Mouse (Mus musculus) B cell, adult 2 months (primary cell): ENCODE measurements around the gene Dusp5.

ENCODE experiments used
- DNase-seq, 2 experiments: peaks; one replicate each; pipeline ENCODE4 v3.0.0; 2022

The Dusp5 gene

DNA sequence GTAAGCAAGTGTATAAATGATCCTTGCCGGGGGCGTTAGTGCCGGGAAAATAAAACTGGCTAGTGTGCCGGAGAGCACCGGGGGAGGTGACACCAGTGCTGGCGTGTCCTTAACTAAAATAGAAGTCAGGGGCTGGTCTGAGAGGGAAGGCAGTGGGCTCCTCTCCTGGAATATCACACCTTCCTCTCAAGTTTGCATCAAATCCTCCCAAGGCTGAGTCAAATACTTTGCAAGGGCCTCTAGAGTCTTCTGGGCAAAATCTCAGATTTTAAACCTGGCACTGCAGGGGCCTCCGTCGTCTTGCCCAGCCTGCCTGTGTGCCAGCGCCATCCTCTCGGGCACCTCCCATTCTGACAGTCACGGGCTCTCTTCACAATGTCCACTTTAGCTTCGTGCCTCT lies 22.1 kb downstream of the Dusp5 start:
- no peak for DNase-seq

DNA sequence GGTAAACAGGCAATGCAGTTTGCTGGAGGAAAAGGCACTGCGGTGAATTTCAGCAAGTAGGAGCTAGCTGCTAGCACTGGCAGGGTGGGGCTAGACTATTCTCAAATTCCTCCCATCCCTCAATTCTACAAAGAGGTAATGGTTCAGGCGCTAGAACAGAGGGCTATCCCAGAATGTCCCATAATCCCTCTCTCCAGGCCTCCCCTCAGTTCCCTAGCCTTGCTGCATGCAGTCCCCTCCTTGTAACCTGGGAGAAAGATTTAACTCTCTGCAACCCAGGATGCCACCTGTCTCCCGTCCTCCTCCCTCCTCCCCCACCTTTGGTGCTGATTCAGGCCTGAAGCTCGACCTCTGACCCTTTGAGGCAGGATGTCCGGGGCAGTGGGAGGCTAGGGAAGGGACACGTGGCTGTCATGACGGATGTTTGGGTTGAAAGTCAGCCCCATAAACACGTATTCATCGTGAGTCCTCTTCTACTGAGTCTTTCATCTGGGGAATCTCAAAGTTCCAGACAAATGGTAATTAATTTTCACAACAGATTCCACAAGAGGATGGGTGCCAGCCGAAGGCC lies 23.4 kb downstream of the Dusp5 start:
- DNase-seq, result no peak

DNA sequence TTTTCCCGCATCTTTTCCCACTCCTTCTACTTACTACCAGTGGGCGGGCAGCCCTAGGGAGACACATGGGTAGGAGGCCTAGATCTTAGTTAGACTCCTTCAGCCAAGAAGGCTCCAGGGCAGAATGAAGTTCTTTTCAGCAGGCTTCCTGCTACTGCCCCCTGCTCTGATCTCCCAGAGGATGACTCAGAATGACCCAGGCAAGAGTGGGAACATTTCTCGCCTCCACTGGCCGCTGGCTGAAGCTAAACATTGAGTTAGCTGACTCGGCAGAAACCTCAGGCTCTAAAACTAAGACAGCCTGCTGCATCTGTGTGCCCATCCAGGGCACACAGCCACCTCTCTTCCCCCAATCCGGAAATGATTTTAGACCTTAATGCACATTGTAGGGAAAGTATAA lies 23.9 kb downstream of the Dusp5 start:
- no peak for DNase-seq

DNA sequence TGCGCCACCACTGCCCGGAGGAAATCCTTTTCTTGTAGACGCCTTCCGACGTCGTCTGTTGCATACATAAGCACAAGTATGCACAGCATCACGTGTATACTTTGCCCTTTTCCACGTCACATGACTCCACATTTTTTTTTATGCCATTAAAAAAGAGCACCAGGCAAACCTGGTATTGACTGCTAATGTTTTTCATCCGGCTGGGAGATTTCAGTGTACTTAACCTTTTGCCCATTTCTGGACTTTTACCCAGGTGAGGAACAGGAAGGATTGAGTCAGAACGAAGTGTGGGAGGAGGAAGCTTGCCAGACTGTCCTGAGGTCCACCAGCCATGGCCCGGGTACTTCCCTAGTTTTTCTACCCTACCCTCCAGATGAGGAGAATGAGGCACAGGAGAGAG lies 25.5 kb downstream of the Dusp5 start:
- DNase-seq, result no peak

DNA sequence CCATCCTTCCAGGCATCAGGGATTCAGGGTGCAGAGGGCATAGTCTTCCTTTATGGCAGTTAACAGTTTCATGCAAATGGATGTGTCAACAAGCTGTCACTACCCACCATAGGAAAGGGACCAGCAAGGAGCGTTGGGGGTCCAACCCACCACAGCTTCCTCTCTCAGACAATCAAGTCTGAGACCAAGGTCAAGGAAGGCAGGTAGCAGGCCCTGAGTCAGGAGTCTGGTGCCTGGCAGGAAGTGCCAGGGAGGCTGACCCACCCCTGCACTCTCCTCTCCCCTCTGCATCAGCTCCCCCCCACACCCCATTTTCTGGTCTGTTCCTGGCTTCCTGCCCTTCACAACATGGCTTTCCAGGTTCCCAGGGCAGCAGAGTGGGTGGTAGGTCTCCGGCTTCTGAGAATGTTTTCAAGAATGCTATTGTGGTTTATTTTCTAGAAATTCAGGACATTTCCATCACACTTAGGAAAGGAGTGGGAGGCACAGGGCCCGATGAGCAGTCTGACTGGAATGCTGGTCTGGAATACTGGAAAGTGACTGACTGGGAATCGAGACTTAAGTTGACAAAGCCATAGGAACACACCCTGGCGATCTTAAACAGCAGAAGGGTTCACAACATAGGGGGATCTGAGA lies 26.2 kb downstream of the Dusp5 start:
- DNase-seq, result no peak

DNA sequence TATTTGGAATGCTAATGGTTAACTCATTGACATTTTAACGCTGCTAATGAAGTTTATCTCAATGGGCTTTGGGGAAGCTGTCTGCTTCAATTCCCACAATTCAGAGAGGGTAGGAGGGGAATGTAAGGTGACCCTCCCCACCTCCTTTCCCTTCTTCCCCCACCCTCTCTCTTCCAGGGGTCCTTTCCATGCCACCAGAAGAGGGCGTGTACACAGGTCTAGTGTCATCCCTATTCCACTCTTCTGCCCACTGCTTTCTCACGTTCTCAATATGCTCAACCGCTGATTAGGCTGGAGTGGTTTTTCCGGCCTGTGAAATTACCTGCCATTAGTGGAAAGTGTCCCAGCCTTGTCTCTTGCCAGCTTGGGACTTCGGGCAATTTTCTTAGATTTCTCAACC lies 27.9 kb downstream of the Dusp5 start:
- no peak for DNase-seq

DNA sequence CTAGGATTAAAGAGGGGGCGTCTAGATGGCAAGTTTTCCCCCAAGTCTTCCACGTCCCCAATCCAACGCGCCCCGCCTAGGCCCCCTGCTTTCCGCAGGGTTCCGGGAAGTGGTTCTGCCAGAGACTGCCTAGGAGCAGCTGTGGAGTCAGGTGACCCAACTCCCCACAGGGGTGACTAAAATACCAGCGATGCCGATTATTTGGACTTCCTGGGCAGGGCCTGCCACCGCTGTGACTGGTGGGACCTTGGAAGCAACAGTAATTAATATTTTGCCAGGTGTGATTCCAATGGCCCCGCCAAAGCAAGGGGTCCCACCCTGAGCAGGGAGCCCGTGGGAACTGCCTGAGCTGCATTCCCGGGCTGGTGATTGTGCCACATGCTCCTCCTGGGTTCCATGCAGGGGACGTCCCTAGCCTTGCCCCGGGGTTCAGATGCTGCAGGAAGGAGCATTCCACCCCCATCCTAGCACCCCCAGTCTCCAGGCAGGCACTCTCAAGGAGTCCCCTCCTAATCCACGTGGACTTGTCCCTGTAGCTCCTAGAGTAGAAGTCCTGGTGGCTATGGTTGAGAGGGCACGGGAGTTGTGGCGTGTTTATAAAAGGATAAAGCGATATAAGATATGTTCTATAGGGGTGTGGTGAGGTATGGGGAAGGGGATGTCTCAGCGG lies 28.5 kb downstream of the Dusp5 start:
- DNase-seq, result peak; percentile 28 to 31

DNA sequence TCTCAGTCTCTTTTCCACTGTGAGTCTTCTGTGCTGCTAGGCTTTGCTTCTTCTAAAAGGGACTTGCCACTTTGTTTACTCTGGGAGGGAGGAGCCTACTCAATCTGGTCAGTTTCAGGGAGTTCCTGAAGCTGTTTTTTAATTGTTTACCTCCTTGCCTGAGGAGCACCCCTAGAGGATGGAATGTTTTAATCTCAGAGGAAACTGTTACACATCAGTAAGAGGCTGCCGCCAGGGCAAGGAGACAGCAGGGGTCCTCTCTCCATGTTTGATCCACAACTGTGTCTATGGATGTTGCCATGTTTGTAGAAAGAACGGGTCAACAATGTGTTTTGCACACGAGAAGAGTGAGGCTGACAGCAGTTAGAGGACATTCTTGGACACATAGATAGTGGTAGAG lies 31.5 kb downstream of the Dusp5 start:
- DNase-seq, result no peak

DNA sequence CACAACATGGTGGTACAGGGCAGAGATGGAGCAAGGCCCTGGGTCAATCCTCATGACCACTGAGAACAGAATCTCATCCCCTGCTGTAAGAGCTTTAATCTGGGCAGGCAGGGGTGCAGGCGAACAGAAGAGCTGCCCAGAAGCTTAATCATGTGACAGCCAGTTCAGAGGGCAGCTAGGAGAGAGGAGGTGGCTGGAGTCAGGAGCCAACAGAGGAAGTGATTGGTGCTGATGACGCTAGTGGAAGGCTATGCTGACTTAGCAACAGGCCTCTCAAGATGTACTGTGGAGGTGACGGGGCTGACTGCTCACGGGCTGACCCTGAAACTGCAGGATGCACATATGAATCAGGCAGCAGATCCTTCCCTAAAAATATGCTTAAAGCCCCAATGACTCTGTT lies 35.3 kb downstream of the Dusp5 start:
- DNase-seq, result no peak

DNA sequence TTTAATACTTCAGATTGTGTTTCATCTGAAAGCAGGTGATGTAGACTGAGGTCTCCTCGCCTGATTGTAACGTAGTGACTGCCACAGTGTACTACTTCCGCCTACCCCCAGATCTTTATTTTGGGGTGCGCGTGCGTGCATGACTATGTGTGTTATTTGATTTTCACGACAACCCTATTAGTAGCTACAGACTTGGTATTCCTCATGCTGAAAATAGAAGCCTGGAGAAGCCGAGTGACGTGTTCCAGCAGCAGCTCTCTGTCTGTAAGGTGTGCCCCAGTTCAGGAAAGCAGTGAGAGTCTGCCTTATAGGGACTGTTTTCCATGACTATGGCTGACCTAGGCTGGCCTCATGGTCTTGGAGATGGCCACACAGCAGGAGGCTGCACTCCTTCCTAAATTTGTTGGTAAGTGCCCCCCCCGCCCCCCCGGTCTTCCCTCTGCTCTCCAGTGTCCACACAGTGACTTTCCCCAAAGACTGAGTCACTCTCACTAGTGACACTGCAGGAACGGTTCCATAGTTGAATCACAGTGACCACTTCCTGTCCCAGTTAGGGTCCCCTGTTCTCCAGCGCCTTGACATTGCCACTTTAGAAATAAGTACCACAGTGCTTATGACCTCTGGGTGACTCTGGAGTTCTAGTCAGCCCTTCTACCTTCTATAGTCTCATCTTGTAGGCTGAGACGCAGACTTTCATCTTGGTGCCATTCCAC lies 36.8 kb downstream of the Dusp5 start:
- DNase-seq, result no peak

DNA sequence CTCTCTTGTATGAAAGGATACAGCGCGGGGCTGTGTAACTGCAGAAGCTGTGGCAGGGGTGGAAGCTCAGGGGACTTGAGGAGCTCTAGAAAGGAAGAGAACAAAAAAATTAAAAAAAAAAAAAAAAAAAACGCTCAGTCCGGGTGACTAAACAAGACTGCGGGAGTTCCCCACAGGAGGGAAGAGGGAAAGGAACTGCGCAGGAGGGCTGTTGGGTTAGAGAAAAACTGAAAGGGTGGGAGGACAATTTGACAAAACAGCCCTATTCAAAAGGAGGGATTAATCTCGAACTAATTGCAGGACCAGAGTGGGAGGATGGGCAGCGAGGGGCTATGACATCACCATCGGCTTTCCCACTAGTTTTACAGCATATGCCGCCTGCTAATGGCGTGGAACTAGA lies 39.0 kb downstream of the Dusp5 start:
- DNase-seq, result peak; percentile 29 to 39

DNA sequence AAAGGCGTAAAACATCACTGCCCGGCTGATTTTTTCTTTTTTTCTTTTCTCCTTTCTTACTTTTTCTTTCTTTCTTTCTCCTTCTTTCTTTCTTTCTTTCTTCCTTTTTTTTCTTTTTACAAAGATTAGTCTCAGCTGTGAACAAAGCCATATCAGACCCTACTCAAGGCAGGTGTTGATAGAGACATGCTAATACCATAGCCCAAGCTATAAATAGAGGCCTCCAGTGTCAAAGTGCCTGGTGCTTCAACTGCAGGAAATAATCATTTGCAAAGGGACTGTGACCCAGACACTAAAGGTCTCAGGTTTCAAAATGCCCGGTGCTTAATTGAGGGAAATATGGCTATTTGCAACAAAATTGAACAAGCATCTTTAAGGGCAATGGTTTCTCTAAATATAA lies 39.6 kb downstream of the Dusp5 start:
- no peak for DNase-seq

DNA sequence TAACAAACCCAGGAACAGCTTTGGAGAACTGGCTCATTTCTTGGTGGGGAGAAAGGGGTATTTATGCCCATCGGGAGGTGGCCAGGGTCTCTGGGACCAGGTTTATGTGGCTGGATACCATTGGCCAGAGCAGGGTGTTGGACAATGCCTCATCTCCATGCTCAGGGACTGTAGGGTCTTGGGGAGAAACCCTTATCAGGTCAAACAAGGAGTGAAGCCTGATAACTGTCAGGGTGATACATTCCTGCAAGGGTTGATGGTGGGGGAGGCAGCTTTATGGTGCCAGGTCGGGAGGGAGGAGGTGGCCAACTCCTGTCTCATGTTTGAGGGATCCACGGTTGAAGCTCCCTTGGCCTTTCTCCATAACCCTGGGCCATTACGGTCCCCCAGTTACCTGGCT lies 42.1 kb downstream of the Dusp5 start:
- no peak for DNase-seq

DNA sequence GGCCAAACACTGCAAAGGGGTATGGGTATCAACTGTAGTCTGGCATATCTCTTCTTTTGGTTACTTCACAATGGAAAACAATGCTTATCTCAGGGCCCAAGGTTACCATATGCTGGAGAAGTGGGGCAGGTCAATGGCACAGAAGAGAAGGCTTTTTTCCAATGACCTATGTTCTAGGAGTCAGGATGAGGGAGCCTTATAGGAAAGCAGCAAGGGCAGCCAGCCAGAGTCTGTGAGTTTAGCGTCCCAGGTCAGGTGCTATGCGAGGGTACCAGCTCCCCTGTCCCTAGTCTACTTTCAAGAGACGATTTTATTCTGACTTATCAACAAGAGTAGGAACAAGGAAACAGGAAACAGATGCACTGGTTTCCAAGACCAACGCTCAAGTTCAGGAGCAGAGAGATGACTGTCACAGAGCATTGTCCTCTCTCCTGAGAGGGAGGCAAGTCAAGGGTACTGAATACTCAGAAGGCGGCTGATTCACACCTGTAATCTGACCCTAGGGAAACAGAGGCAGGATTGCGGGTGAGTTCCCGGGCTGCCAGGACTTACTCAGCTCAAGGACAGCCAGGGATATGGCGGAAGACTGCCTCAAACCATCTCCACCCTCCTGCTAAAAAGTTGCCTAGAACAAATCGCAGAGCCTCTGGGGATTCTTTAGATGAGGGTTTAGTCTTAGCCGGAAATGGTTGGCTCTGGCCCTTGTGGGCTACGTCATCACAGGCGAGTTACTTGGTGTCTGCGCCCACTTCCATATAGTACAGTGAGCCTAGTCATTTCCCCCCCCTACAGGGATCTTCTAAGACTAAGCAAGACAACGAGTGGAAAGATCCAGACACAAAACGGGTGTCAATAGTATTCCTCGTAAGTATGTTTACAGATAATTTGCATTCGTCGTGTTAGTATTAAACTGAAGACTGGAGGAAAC lies 42.9 kb downstream of the Dusp5 start:
- DNase-seq, result peak; percentile 15 to 17

DNA sequence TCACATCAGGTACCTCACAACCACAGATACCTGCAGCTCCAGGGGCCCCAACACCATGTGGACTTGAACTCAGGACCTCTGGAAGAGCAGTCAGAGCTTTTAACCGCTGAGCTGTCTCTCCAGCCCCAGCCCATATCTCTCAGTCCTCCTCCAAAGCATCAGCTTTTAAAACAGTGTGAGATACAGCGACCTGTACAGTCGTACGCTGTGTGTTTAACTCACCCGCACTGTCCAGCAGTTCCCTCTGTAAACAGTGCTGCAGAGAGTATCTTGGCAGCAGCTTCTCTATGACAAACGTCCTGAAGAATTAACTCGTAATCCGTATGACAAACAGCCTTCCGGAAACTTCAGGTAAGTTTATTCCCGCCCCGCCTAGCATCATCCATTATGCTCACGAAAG lies 43.7 kb downstream of the Dusp5 start:
- no peak for DNase-seq

DNA sequence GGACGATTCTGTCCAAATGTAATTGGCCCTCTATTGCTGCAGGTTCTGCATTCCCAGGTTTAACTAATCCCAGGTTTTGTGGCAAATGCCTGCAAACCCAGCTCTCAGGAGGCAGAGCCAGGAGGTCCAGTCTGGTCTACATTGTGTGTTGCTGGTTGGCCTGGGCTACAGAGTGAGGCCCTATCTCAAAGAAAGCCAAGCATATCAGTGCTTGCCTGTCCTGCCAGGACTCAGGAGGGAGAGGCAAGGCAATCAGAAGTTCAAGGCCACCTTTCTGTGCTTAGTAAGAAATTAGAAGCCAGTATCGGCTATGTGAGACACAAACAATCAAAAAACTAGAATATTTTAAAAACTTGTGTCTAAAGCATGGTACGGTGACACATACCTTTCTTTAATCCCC lies 44.2 kb downstream of the Dusp5 start:
- no peak for DNase-seq

DNA sequence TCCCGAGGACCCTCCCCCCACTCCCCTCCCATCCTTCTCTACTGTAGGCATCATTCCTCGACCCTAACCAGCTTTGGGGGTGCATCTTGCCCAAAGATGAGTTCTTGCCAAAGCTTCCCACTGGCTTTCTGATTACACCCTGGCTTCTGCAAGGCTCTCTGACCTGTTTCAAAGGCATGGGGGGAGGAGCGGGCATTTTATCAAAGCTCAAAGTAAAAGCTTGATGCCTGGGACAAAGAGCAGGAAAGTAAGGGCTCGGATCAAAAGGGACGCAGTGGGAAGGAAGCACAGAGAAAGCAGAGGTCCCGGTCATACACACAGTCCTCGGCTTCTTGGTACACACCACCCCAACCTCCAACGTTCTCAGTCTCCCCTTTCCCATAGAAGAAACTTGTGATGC lies 45.2 kb downstream of the Dusp5 start:
- DNase-seq, result no peak

DNA sequence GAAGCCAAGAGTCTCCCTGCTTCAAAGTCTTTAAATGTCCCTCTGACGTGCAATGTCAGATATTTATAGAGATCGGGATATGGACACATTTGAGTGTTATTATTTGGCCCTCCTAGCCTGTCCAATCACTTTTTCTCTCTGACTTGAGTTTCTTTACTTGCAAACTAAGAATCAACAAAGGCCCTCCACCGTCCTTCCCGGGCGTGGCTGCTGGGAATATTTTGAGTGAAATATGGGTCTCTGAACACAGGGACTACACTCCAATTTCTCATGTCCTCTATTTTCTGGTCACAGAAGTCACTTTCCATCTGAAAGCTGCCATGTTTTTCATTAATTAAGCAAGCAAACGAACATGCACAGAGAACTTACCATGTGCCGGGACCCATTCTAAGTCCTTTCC lies 45.6 kb downstream of the Dusp5 start:
- no peak for DNase-seq

DNA sequence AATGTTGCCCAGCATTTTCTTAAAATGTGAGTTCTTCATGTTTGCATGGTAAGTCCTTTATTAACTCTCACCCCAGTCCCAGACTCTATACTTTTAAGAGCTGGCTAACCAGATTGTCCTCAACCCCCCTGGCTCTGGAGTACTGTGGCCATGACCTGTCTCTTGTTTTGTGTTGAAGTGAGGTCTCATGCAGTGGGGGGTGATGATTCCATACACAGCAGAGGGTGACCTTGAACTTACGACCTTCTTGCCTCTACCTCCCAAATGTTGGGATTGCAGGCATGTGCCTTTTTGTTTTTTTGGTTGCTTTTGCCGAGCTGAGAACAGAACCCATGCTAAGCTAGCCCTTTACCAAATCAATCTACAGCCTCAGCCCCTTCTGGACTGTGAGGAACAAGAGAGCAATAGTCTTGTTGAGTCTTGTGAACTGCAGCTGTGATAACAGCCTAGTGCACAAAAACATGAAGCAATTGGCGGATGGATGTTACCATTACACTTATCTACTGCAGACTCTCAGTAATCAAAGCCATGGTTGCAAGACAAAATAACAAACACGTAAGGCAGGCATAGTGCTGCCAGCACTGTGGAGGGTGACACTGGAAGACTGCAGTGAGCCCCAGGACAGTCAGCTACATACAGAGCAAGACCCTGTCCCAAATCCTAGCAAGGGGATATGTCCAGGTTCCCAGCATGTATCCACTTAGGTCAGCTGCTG lies 46.5 kb downstream of the Dusp5 start:
- DNase-seq, result no peak

DNA sequence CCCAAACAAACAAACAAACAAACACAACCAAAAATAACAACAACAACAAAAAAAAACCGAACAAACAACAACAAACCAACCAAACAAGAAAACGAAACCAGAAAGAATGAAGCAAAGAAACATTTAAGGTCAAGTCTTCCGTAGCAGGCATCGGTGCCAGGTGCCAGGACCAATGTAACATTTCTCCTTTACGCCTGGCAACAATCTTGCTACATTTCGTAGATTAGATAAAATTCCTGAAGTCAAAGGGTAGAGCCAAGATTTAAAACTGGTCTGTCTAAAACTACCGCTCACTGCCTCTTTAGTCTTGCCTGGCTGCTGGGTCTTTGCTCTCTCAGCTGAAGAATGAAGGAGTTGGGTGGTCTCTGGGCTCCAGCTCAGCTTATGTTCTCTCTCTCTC lies 47.2 kb downstream of the Dusp5 start:
- DNase-seq, result no peak

DNA sequence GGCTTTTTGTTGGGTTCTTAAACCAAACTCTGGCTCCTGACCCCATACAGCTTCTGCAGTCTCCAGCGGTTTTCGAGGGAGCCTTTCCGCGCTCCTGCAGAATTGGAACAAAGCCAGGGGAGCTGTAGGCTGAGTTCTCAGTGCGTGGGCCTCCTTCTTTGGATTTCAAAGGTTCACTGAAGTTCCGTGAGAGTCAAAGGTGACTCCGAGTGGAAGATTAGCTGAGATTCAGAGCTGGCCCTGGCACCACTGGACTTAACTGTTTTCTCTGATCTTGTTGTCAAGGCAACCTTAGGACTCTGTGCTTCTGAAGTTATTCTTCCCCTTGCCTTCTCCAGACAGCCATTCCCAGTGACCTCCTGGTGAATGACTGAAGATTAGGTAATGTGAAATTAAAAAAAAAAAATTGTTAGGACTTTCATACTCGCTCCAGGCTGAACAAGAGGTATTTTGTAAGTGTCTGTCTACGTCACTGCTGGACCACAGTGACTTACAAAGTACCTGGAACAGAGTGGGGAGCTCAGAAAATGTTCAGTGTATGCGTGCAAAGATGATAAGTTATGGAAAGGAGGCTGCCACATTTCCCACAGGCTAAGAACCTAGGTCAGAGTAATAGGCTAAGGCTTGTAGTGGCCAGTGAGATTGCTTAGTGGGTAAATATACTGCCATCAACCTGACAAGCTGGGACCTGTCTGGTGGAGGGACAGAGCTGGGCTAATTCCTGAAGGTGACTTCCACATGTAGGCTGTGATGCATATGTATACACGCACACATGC lies 48.3 kb downstream of the Dusp5 start:
- DNase-seq, result no peak
